Mouse (Mus musculus) heart, postnatal 0 days (tissue): ENCODE results near the gene Cacna1c. TPM values are rescaled to one million over a fixed set of nuclear protein-coding genes. Genes with fewer than 3 reads are reported as not detected.

ENCODE experiments used
- ATAC-seq: fragments of 200-750 bp; cut with Nextera tagmentation; 2 replicates; pipeline ENCODE4 v1.8.0; 2017; ENCODE audit warnings: low read depth, moderate number of reproducible peaks, moderate library complexity; ENCODE audit not compliant: insufficient read depth
- DNase-seq: peaks from one replicate; pipeline ENCODE4 v3.0.0-alpha.2; 2016; ENCODE audit warnings: low spot score
- H3K27ac ChIP-seq: fragments of 300-500 bp; sonication (generic); 2 replicates; pipeline ENCODE4 v1.5.1; 2014; ENCODE audit warnings: low read depth, mild to moderate bottlenecking
- H3K27me3 ChIP-seq: fragments of 300-500 bp; sonication (generic); 2 replicates; pipeline ENCODE4 v1.6.1; 2014; ENCODE audit warnings: low read length, mixed read lengths; ENCODE audit not compliant: control insufficient read depth, insufficient read depth
- H3K36me3 ChIP-seq: fragments of 300-500 bp; sonication (generic); replicated peaks from 2 replicates; pipeline ENCODE4 v1.6.1; 2014; ENCODE audit warnings: low read length, mixed read lengths; ENCODE audit not compliant: control insufficient read depth, insufficient read depth
- H3K4me1 ChIP-seq: fragments of 300-500 bp; sonication (generic); 2 replicates; pipeline ENCODE4 v1.6.1; 2014; ENCODE audit warnings: antibody characterized with exemption; ENCODE audit not compliant: control insufficient read depth, insufficient read depth
- H3K4me2 ChIP-seq: fragments of 300-500 bp; sonication (generic); 2 replicates; pipeline ENCODE4 v1.6.1; 2014; ENCODE audit warnings: low read depth, mild to moderate bottlenecking, low read length, moderate library complexity
- H3K4me3 ChIP-seq: fragments of 300-500 bp; sonication (generic); 2 replicates; pipeline ENCODE4 v1.5.1; 2014; ENCODE audit warnings: low read depth, low read length
- H3K9ac ChIP-seq: fragments of 300-500 bp; sonication (generic); replicated peaks from 2 replicates; pipeline ENCODE4 v1.6.1; 2014; ENCODE audit warnings: low read depth, low read length, mixed read lengths
- H3K9me3 ChIP-seq: fragments of 300-500 bp; sonication (generic); replicated peaks from 2 replicates; pipeline ENCODE4 v1.6.1; 2016; ENCODE audit warnings: low read length; ENCODE audit not compliant: control insufficient read depth
- CTCF ChIP-seq: IDR thresholded peaks from 2 replicates; pipeline ENCODE4 v1.5.1; 2016; ENCODE audit warnings: antibody characterized with exemption, control low read depth, low read depth
- EP300 ChIP-seq: IDR thresholded peaks from 2 replicates; pipeline ENCODE4 v1.6.1; 2016; ENCODE audit warnings: antibody characterized with exemption, low read depth
- WGBS: fragments of 180-500 bp; shearing (Covaris S2); extraction: QIAGEN DNeasy Blood & Tissue Kit; methylation state at CpG from one replicate; pipeline ENCODE4 v1.1.7; 2014; 5-methylcytosine and 5-hydroxymethylcytosine counted together
- polyA plus RNA-seq: library from polyadenylated mRNA; unstranded; fragments of >200 nt; fragmentation: Nextera tagmentation; extraction: Ambion mirVana; gene quantifications from 2 replicates; pipeline ENCODE4 v1.2.1, GENCODE M21; 2015
- total RNA-seq: library from RNA; depleted of rRNA; stranded (reverse); fragments of >200 nt; gene quantifications from 2 replicates; pipeline ENCODE4 v1.2.3, GENCODE M21; 2014; ENCODE audit warnings: low replicate concordance

The Cacna1c gene
- total and polyA plus RNA-seq, 2 experiments from 2014 or later = 51.3 to 159 TPM

DNA sequence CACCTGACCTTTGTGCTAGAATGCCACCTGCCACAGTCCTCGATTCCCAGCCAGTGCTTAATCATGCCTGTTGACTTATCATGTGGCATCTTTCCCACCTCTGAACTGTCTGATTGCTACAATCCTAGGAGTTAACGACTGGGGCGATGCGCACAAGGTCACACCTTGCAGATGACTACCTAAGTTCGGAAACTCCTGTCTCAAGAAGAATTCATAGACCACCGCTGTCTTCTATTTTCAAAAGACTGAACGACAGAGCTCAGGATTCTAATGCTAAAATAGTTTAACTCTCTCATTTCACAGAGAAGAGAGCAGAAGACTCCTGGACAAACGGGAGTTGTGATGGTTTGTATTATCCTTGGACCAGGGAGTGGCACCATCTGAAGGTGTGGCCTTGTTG lies 426.4 kb downstream of the Cacna1c start:
- no peak overlapping the region for H3K4me2 ChIP-seq
- ATAC-seq (no peak), DNase-seq (no peak)
- WGBS = 90% methylated on average over 8 of the region's 8 CpGs
- H3K27me3 ChIP-seq = no peaks in the 10 kb centered on the region
- TF ChIP-seq EP300 (no peak), CTCF (no peak)
- H3K36me3 ChIP-seq = peaks cover 20% of the 10 kb centered on the region
- no peak overlapping the region for H3K27ac ChIP-seq
- H3K9me3 ChIP-seq = no peaks in the 10 kb centered on the region
- no peak overlapping the region for H3K4me3 ChIP-seq
- no peaks in the 10 kb centered on the region for H3K4me1 ChIP-seq
- H3K9ac ChIP-seq = no peak overlapping the region

DNA sequence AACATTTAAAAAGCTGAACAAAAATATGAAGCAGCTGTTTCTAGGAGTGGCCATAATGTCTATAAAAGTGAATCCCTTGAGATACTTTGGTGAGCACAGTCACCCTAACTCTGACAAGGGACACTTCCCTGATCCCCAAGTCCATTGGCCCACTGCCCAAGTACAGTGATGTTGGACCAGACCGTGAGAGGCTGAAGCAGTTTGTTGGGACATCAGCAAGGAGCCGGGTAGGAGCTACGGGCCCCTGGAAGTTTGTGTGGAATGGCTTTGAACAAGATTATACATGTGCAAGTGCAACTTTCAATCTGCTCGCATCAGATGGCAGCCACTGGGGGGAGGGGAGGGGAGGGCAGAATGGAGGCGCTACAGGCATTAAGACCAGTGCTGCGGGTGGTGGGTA lies 428.5 kb downstream of the Cacna1c start:
- WGBS = 60% methylated on average over 6 of the region's 6 CpGs
- Histone ChIP-seq H3K4me2 (no peak overlapping the region), H3K9me3 (no peaks in the 10 kb centered on the region), H3K27me3 (no peaks in the 10 kb centered on the region), H3K4me1 (no peaks in the 10 kb centered on the region), H3K4me3 (no peak overlapping the region), H3K27ac (no peak overlapping the region), H3K9ac (no peak overlapping the region), H3K36me3 (0 out of 2 replicates have a peak, but pooled peaks cover 3% of the 10 kb centered on the region)
- DNase-seq (no peak), ATAC-seq (no peak)
- TF ChIP-seq EP300 = no peak
- no peak for TF ChIP-seq CTCF

DNA sequence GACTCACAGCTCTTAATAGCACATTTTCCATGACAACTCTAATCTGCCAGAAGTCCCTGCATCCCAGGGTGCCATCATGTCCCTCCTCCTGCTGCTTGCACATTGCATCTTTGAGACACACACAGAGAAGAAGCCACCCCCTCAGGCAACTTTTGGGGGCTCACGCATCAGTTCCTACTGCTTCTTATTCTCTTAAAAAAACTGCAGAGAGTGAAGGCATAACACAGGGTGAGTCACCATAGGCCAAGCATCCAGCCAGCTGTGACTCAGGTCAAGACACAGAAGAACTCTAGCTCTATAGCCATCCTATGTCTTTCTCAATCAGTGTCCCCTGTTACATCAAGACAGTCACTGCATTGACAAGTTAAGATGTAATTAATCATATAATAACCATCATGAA lies 431.0 kb downstream of the Cacna1c start:
- no peaks in the 10 kb centered on the region for H3K9me3 ChIP-seq
- no peaks in the 10 kb centered on the region for H3K27me3 ChIP-seq
- H3K36me3 ChIP-seq = 0 out of 2 replicates have a peak, but pooled peaks cover 7% of the 10 kb centered on the region
- WGBS = 84% methylated on average over 1 of the region's 1 CpGs
- H3K4me2 ChIP-seq = no peak overlapping the region
- no peak overlapping the region for H3K27ac ChIP-seq
- DNase-seq (no peak), ATAC-seq (no peak)
- no peak overlapping the region for H3K4me3 ChIP-seq
- TF ChIP-seq CTCF (no peak), EP300 (no peak)
- no peaks in the 10 kb centered on the region for H3K4me1 ChIP-seq
- no peak overlapping the region for H3K9ac ChIP-seq

DNA sequence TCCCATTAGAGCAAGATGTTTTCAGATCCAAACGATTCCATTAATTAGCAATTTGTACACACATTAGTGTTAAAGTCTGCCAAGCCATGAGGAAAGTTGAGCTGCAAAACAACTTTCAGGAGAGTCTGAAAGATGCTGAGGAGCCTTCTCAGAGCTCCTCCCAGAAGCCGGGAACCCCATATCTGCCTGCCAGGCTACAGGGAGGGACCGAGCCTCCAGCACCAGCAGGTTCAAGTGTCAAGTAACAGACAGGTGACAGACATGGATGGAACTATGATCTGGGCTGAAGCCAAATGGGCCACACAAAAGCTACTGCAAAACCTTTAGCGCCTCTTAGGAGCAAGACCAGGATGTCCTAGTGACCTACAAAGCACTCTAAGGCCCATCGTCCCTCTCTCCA lies 437.2 kb downstream of the Cacna1c start:
- Histone ChIP-seq H3K27me3 (no peaks in the 10 kb centered on the region), H3K9me3 (no peaks in the 10 kb centered on the region), H3K9ac (no peak overlapping the region), H3K4me3 (no peak overlapping the region), H3K36me3 (peaks cover 23% of the 10 kb centered on the region; the same call in 1 of the 2 replicates), H3K4me1 (peaks cover 27% of the 10 kb centered on the region), H3K27ac (0 out of 2 replicates have a peak overlapping the region, but pooled peaks have one; percentile 15), H3K4me2 (no peak overlapping the region)
- TF ChIP-seq CTCF (no peak), EP300 (no peak)
- WGBS = 66% methylated on average over 5 of the region's 5 CpGs
- DNase-seq = no peak
- no peak for ATAC-seq

DNA sequence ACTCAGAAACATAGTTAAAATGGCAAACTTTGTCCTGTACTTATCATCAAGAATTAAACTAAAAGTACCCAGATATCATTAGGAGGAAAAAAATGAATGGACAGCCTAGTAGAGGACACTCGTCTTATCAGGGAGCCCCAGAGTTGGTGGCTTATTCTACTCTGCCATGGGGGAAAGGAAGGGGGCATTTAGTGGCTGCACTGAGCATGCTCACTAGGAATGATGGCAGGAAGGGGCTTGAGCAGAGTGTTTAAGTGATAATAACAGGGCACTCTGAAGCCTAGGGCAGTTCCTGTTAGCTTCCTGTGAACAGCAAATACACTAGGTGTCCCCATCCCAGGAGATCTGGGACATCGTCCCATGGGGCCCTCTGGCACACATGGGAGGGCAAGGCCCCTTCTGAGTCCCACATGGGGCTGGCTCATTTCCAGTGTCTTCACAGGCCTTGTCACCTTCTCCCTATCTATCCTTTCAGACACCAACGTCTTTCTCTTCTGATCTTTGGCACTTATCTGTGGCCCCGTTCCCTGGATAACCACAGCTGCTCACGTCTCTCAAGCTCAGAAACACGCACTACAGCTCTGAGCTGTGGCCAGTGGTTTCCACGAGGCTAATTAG lies 437.8 kb downstream of the Cacna1c start:
- DNase-seq = no peak
- Histone ChIP-seq H3K36me3 (peaks cover 23% of the 10 kb centered on the region; the same call in 1 of the 2 replicates), H3K4me3 (no peak overlapping the region), H3K4me1 (peaks cover 27% of the 10 kb centered on the region), H3K9me3 (no peaks in the 10 kb centered on the region), H3K9ac (no peak overlapping the region), H3K27ac (peak overlapping the region; percentile 15; the same call in 1 of the 2 replicates), H3K4me2 (no peak overlapping the region), H3K27me3 (no peaks in the 10 kb centered on the region)
- 21% methylated on average over 7 of the region's 7 CpGs for WGBS
- TF ChIP-seq EP300 (no peak), CTCF (no peak)
- ATAC-seq = no peak
